ENCODE assay signal across 23 mouse cellular contexts in genomic region chr4:105432461-105432860, GRCm38 (mm10).
"Had no signal": no experiment of that assay in that cellular context is flagged by ENCODE, and none has a peak within 500 bp of the region (broad histone marks: within the 10 kb centered on the region; RNA-seq: fewer than 3 reads in every experiment).

No protein-coding gene starts in this region.

- H3K4me2 ChIP-seq: limb, embryonic 12.5 days; limb, embryonic 15.5 days; liver, embryonic 12.5 days; liver, embryonic 15.5 days; lung, embryonic 15.5 days; midbrain, embryonic 11.5 days; neural tube, embryonic 12.5 days; neural tube, embryonic 15.5 days had no signal

- DNase-seq: kidney, adult 2 months; kidney, postnatal 25 days; layer of hippocampus, postnatal 36 days; left cerebral cortex, postnatal 4 days; midbrain, embryonic 14.5 days; right cerebral cortex, adult 18-20 months; right cerebral cortex, postnatal 14 days; right cerebral cortex, postnatal 4 days; thymus, adult 2 months; thymus, postnatal 14 days; thymus, postnatal 4 days had no signal

- H3K9ac ChIP-seq: limb, embryonic 12.5 days; limb, embryonic 15.5 days; liver, embryonic 12.5 days; liver, embryonic 15.5 days; lung, embryonic 15.5 days; neural tube, embryonic 12.5 days; neural tube, embryonic 15.5 days had no signal

- H3K4me3 ChIP-seq: limb, embryonic 12.5 days; limb, embryonic 15.5 days; liver, embryonic 12.5 days; liver, embryonic 15.5 days; lung, embryonic 15.5 days; megakaryocyte, embryonic 14.5 days; neural tube, embryonic 12.5 days; neural tube, embryonic 15.5 days had no signal

- H3K36me3 ChIP-seq: limb, embryonic 12.5 days; limb, embryonic 15.5 days; liver, embryonic 12.5 days; liver, embryonic 15.5 days; lung, embryonic 15.5 days; neural tube, embryonic 12.5 days; neural tube, embryonic 15.5 days had no signal

- H3K4me1 ChIP-seq: limb, embryonic 15.5 days; liver, embryonic 12.5 days; liver, embryonic 15.5 days; lung, embryonic 15.5 days; megakaryocyte, embryonic 14.5 days; neural tube, embryonic 12.5 days; neural tube, embryonic 15.5 days had no signal

- H3K9me3 ChIP-seq: limb, embryonic 12.5 days; limb, embryonic 15.5 days; liver, embryonic 12.5 days; liver, embryonic 15.5 days; lung, embryonic 15.5 days; neural tube, embryonic 12.5 days; neural tube, embryonic 15.5 days had no signal

- H3K27me3 ChIP-seq: limb, embryonic 12.5 days; limb, embryonic 15.5 days; liver, embryonic 12.5 days; liver, embryonic 15.5 days; lung, embryonic 15.5 days; neural tube, embryonic 12.5 days; neural tube, embryonic 15.5 days had no signal

- ATAC-seq: intestine, postnatal 0 days; liver, embryonic 12.5 days had no signal

- H3K27ac ChIP-seq: kidney, postnatal 0 days; limb, embryonic 12.5 days; limb, embryonic 15.5 days; liver, embryonic 12.5 days; liver, embryonic 15.5 days; lung, embryonic 15.5 days; neural tube, embryonic 12.5 days; neural tube, embryonic 15.5 days; stomach, postnatal 0 days had no signal
